Mouse (Mus musculus) stomach, postnatal 0 days (tissue): ENCODE data around the gene Ifitm1.

Experiments
- CTCF ChIP-seq: IDR thresholded peaks from 2 replicates; pipeline ENCODE4 v1.5.1; 2016; ENCODE audit warnings: antibody characterized with exemption, low read depth, mild to moderate bottlenecking, moderate library complexity
- EP300 ChIP-seq: optimal IDR thresholded peaks from 2 replicates; pipeline ENCODE3; 2016; ENCODE audit warnings: antibody characterized with exemption

- no peak for TF ChIP-seq CTCF
- TF ChIP-seq EP300, result no peak
Observed at GRCm38 (mm10) chr7:140948161-140948560, 18.9 kb upstream of the Ifitm1 start.
